Mouse (Mus musculus): ENCODE data around the gene Hormad2. TPM values are rescaled to one million over a fixed set of nuclear protein-coding genes. Genes with fewer than 3 reads are reported as not detected.

Gene Hormad2
- polyA plus RNA-seq, 1 experiment from 2014 or later, result 0.56 TPM

GRCm38 (mm10) chr11:4471734-4472133 lies 30.8 kb upstream of the Hormad2 start:
- Histone ChIP-seq H3K27ac (ENCODE audit: low read length) (no peak overlapping the region), H3K9ac (ENCODE audit: low read length) (no peak overlapping the region), H3K27me3 (ENCODE audit: control insufficient read depth, insufficient read depth, low read length) (no peaks in the 10 kb centered on the region), H3K4me3 (ENCODE audit: low read length) (no peak overlapping the region), H3K36me3 (ENCODE audit: control insufficient read depth, insufficient read depth) (no peaks in the 10 kb centered on the region), H3K9me3 (replicated peaks; ENCODE audit: control insufficient read depth, low read length) (no peaks in the 10 kb centered on the region), H3K4me2 (ENCODE audit: low read depth, low read length) (no peak overlapping the region), H3K4me1 (ENCODE audit: control insufficient read depth, insufficient read depth, low read length) (no peaks in the 10 kb centered on the region)
- no peak for ATAC-seq (replicated peaks; ENCODE audit: extremely low read depth, insufficient read depth, low FRiP score)
- WGBS, result 83% methylated on average over 5 of the region's 5 CpGs

GRCm38 (mm10) chr11:4471251-4471650 lies 30.3 kb upstream of the Hormad2 start:
- no peak overlapping the region for H3K4me2 ChIP-seq (ENCODE audit: low read depth, low read length)
- H3K27me3 ChIP-seq (ENCODE audit: control insufficient read depth, insufficient read depth, low read length), result no peaks in the 10 kb centered on the region
- H3K9ac ChIP-seq (ENCODE audit: low read length), result no peak overlapping the region
- no peak overlapping the region for H3K27ac ChIP-seq (ENCODE audit: low read length)
- no peaks in the 10 kb centered on the region for H3K36me3 ChIP-seq (ENCODE audit: control insufficient read depth, insufficient read depth)
- H3K4me1 ChIP-seq (ENCODE audit: control insufficient read depth, insufficient read depth, low read length), result no peaks in the 10 kb centered on the region
- H3K9me3 ChIP-seq (replicated peaks; ENCODE audit: control insufficient read depth, low read length), result no peaks in the 10 kb centered on the region
- no peak overlapping the region for H3K4me3 ChIP-seq (ENCODE audit: low read length)
- no peak for ATAC-seq (replicated peaks; ENCODE audit: extremely low read depth, insufficient read depth, low FRiP score)

GRCm38 (mm10) chr11:4469091-4469490 lies 28.2 kb upstream of the Hormad2 start:
- H3K36me3 ChIP-seq (ENCODE audit: control insufficient read depth, insufficient read depth), result no peaks in the 10 kb centered on the region
- H3K27ac ChIP-seq (ENCODE audit: low read length), result no peak overlapping the region
- no peak overlapping the region for H3K4me3 ChIP-seq (ENCODE audit: low read length)
- WGBS, result 72% methylated on average over 5 of the region's 5 CpGs
- H3K4me2 ChIP-seq (ENCODE audit: low read depth, low read length), result no peak overlapping the region
- no peaks in the 10 kb centered on the region for H3K9me3 ChIP-seq (replicated peaks; ENCODE audit: control insufficient read depth, low read length)
- H3K9ac ChIP-seq (ENCODE audit: low read length), result no peak overlapping the region
- ATAC-seq (replicated peaks; ENCODE audit: extremely low read depth, insufficient read depth, low FRiP score), result no peak
- H3K4me1 ChIP-seq (ENCODE audit: control insufficient read depth, insufficient read depth, low read length), result no peaks in the 10 kb centered on the region
- H3K27me3 ChIP-seq (ENCODE audit: control insufficient read depth, insufficient read depth, low read length), result no peaks in the 10 kb centered on the region

GRCm38 (mm10) chr11:4467436-4467835 lies 26.5 kb upstream of the Hormad2 start:
- 84% methylated on average over 1 of the region's 1 CpGs for WGBS
- H3K9ac ChIP-seq (ENCODE audit: low read length), result no peak overlapping the region
- no peak for ATAC-seq (replicated peaks; ENCODE audit: extremely low read depth, insufficient read depth, low FRiP score)

GRCm38 (mm10) chr11:4466191-4466590 lies 25.3 kb upstream of the Hormad2 start:
- Histone ChIP-seq H3K9ac (ENCODE audit: low read length) (no peak overlapping the region), H3K9me3 (replicated peaks; ENCODE audit: control insufficient read depth, low read length) (no peaks in the 10 kb centered on the region), H3K27me3 (ENCODE audit: control insufficient read depth, insufficient read depth, low read length) (no peaks in the 10 kb centered on the region), H3K4me1 (ENCODE audit: control insufficient read depth, insufficient read depth, low read length) (no peaks in the 10 kb centered on the region), H3K4me2 (ENCODE audit: low read depth, low read length) (no peak overlapping the region), H3K36me3 (ENCODE audit: control insufficient read depth, insufficient read depth) (no peaks in the 10 kb centered on the region), H3K4me3 (ENCODE audit: low read length) (no peak overlapping the region), H3K27ac (ENCODE audit: low read length) (no peak overlapping the region; the same call in 1 of the 2 replicates)
- no peak for ATAC-seq (replicated peaks; ENCODE audit: extremely low read depth, insufficient read depth, low FRiP score)
- WGBS, result 65% methylated on average over 4 of the region's 4 CpGs

More at GRCm38 (mm10) chr11:4467436-4467835, 26.5 kb upstream of the Hormad2 start:
- no peak overlapping the region for H3K27ac ChIP-seq (ENCODE audit: low read length)
- H3K27me3 ChIP-seq (ENCODE audit: control insufficient read depth, insufficient read depth, low read length), result no peaks in the 10 kb centered on the region
- no peaks in the 10 kb centered on the region for H3K4me1 ChIP-seq (ENCODE audit: control insufficient read depth, insufficient read depth, low read length)
- no peaks in the 10 kb centered on the region for H3K36me3 ChIP-seq (ENCODE audit: control insufficient read depth, insufficient read depth)
- no peak overlapping the region for H3K4me3 ChIP-seq (ENCODE audit: low read length)
- H3K4me2 ChIP-seq (ENCODE audit: low read depth, low read length), result no peak overlapping the region
- no peaks in the 10 kb centered on the region for H3K9me3 ChIP-seq (replicated peaks; ENCODE audit: control insufficient read depth, low read length)

GRCm38 (mm10) chr11:4464616-4465015 lies 23.7 kb upstream of the Hormad2 start:
- 88% methylated on average over 4 of the region's 4 CpGs for WGBS

GRCm38 (mm10) chr11:4464186-4464585 lies 23.3 kb upstream of the Hormad2 start:
- no peaks in the 10 kb centered on the region for H3K9me3 ChIP-seq (replicated peaks; ENCODE audit: control insufficient read depth, low read length)
- no peak overlapping the region for H3K4me3 ChIP-seq (ENCODE audit: low read length)
- H3K36me3 ChIP-seq (ENCODE audit: control insufficient read depth, insufficient read depth), result no peaks in the 10 kb centered on the region
- H3K27ac ChIP-seq (ENCODE audit: low read length), result no peak overlapping the region
- H3K9ac ChIP-seq (ENCODE audit: low read length), result no peak overlapping the region
- ATAC-seq (replicated peaks; ENCODE audit: extremely low read depth, insufficient read depth, low FRiP score), result no peak
- WGBS, result 76% methylated on average over 1 of the region's 1 CpGs
- H3K4me2 ChIP-seq (ENCODE audit: low read depth, low read length), result no peak overlapping the region
- no peaks in the 10 kb centered on the region for H3K4me1 ChIP-seq (ENCODE audit: control insufficient read depth, insufficient read depth, low read length)
- H3K27me3 ChIP-seq (ENCODE audit: control insufficient read depth, insufficient read depth, low read length), result 0 out of 2 replicates have a peak, but pooled peaks cover 4% of the 10 kb centered on the region

More at GRCm38 (mm10) chr11:4464616-4465015, 23.7 kb upstream of the Hormad2 start:
- Histone ChIP-seq H3K27me3 (ENCODE audit: control insufficient read depth, insufficient read depth, low read length) (0 out of 2 replicates have a peak, but pooled peaks cover 3% of the 10 kb centered on the region), H3K9me3 (replicated peaks; ENCODE audit: control insufficient read depth, low read length) (no peaks in the 10 kb centered on the region), H3K4me2 (ENCODE audit: low read depth, low read length) (no peak overlapping the region), H3K27ac (ENCODE audit: low read length) (no peak overlapping the region), H3K36me3 (ENCODE audit: control insufficient read depth, insufficient read depth) (no peaks in the 10 kb centered on the region), H3K4me1 (ENCODE audit: control insufficient read depth, insufficient read depth, low read length) (no peaks in the 10 kb centered on the region), H3K9ac (ENCODE audit: low read length) (no peak overlapping the region), H3K4me3 (ENCODE audit: low read length) (no peak overlapping the region)
- no peak for ATAC-seq (replicated peaks; ENCODE audit: extremely low read depth, insufficient read depth, low FRiP score)

- no peak for ATAC-seq (replicated peaks; ENCODE audit: extremely low read depth, insufficient read depth, low FRiP score)
- Histone ChIP-seq H3K9me3 (replicated peaks; ENCODE audit: control insufficient read depth, low read length) (no peaks in the 10 kb centered on the region), H3K27me3 (ENCODE audit: control insufficient read depth, insufficient read depth, low read length) (0 out of 2 replicates have a peak, but pooled peaks cover 5% of the 10 kb centered on the region), H3K27ac (ENCODE audit: low read length) (no peak overlapping the region), H3K4me2 (ENCODE audit: low read depth, low read length) (no peak overlapping the region), H3K9ac (ENCODE audit: low read length) (no peak overlapping the region), H3K36me3 (ENCODE audit: control insufficient read depth, insufficient read depth) (no peaks in the 10 kb centered on the region), H3K4me1 (ENCODE audit: control insufficient read depth, insufficient read depth, low read length) (no peaks in the 10 kb centered on the region), H3K4me3 (ENCODE audit: low read length) (no peak overlapping the region)
- 52% methylated on average over 2 of the region's 2 CpGs for WGBS
Observed at GRCm38 (mm10) chr11:4462868-4463267, 22.0 kb upstream of the Hormad2 start.

- no peaks in the 10 kb centered on the region for H3K4me1 ChIP-seq (ENCODE audit: control insufficient read depth, insufficient read depth, low read length)
- ATAC-seq (replicated peaks; ENCODE audit: extremely low read depth, insufficient read depth, low FRiP score), result no peak
- no peak overlapping the region for H3K4me3 ChIP-seq (ENCODE audit: low read length)
- H3K9me3 ChIP-seq (replicated peaks; ENCODE audit: control insufficient read depth, low read length), result no peaks in the 10 kb centered on the region
- 9% methylated on average over 12 of the region's 12 CpGs for WGBS
- no peak overlapping the region for H3K4me2 ChIP-seq (ENCODE audit: low read depth, low read length)
- no peaks in the 10 kb centered on the region for H3K36me3 ChIP-seq (ENCODE audit: control insufficient read depth, insufficient read depth)
- no peak overlapping the region for H3K27ac ChIP-seq (ENCODE audit: low read length)
- no peak overlapping the region for H3K9ac ChIP-seq (ENCODE audit: low read length)
- 0 out of 2 replicates have a peak, but pooled peaks cover 5% of the 10 kb centered on the region for H3K27me3 ChIP-seq (ENCODE audit: control insufficient read depth, insufficient read depth, low read length)
Observed at GRCm38 (mm10) chr11:4461154-4461553, 20.2 kb upstream of the Hormad2 start.

Data from heart, embryonic 16.5 days (tissue).